Mouse (Mus musculus) embryonic facial prominence, embryonic 10.5 days (tissue): ENCODE data around the gene Dda1. TPM values are rescaled to one million over a fixed set of nuclear protein-coding genes. Genes with fewer than 3 reads are reported as not detected.
"Not testable (repeated sequence)": the region's sequence is repeated elsewhere in the genome, so short reads cannot be mapped to it uniquely, and the experiment has no call there.

Experiments used
- DNase-seq: peaks from one replicate; pipeline ENCODE4 v3.0.0-alpha.2; 2017; ENCODE audit warnings: low spot score
- H3K27ac ChIP-seq: fragments of 300-500 bp; sonication (generic); replicated peaks from 2 replicates; pipeline ENCODE4 v1.5.1; 2016; ENCODE audit warnings: mild to moderate bottlenecking
- H3K27me3 ChIP-seq: fragments of 300-500 bp; sonication (generic); replicated peaks from 2 replicates; pipeline ENCODE4 v1.6.1; 2016; ENCODE audit warnings: low read depth, mild to moderate bottlenecking; ENCODE audit not compliant: poor library complexity, severe bottlenecking
- H3K36me3 ChIP-seq: fragments of 300-500 bp; sonication (generic); replicated peaks from 2 replicates; pipeline ENCODE4 v1.6.1; 2016; ENCODE audit warnings: mild to moderate bottlenecking, moderate library complexity
- H3K4me1 ChIP-seq: fragments of 300-500 bp; sonication (generic); 2 replicates; pipeline ENCODE4 v1.6.1; 2016
- H3K4me3 ChIP-seq: fragments of 300-500 bp; sonication (generic); 2 replicates; pipeline ENCODE4 v1.5.1; 2016; ENCODE audit warnings: mild to moderate bottlenecking, moderate library complexity
- H3K9me3 ChIP-seq: fragments of 300-500 bp; sonication (generic); 2 replicates; pipeline ENCODE4 v1.6.1; 2016; ENCODE audit warnings: mild to moderate bottlenecking
- WGBS: fragments of 180-500 bp; shearing (Covaris S2); methylation state at CpG from one replicate; pipeline ENCODE4 v1.1.7; 2016; 5-methylcytosine and 5-hydroxymethylcytosine counted together
- polyA plus RNA-seq: library from polyadenylated mRNA; unstranded; fragments of >200 nt; fragmentation: Nextera tagmentation; extraction: Ambion mirVana; gene quantifications from 2 replicates; pipeline ENCODE4 v1.2.1, GENCODE M21; 2016

Gene Dda1
- polyA plus RNA-seq, 1 experiment from 2014 or later, result 131 TPM

- Histone ChIP-seq H3K9me3 (no peaks in the 10 kb centered on the region), H3K4me3 (no peak overlapping the region), H3K4me1 (peaks cover 37% of the 10 kb centered on the region), H3K27ac (no peak overlapping the region), H3K36me3 (no peaks in the 10 kb centered on the region), H3K27me3 (peaks cover 54% of the 10 kb centered on the region)
- DNase-seq, result no peak
- 95% methylated on average over 4 of the region's 4 CpGs for WGBS
Measured at GRCm38 (mm10) chr8:71505326-71505725, 36.3 kb downstream of the Dda1 start.

GRCm38 (mm10) chr8:71505979-71506378 lies 37.0 kb downstream of the Dda1 start:
- peaks cover 61% of the 10 kb centered on the region for H3K27me3 ChIP-seq
- DNase-seq, result no peak
- peaks cover 34% of the 10 kb centered on the region for H3K4me1 ChIP-seq
- no peaks in the 10 kb centered on the region for H3K36me3 ChIP-seq
- H3K4me3 ChIP-seq, result no peak overlapping the region
- no peaks in the 10 kb centered on the region for H3K9me3 ChIP-seq
- no peak overlapping the region for H3K27ac ChIP-seq
- 87% methylated on average over 4 of the region's 4 CpGs for WGBS

- Histone ChIP-seq H3K27me3 (peaks cover 71% of the 10 kb centered on the region), H3K36me3 (no peaks in the 10 kb centered on the region), H3K4me3 (peak overlapping the region; percentile 63), H3K4me1 (peaks cover 43% of the 10 kb centered on the region), H3K9me3 (no peaks in the 10 kb centered on the region), H3K27ac (peak overlapping the region; percentile 69)
- under 1% methylated on average over 61 of the region's 61 CpGs for WGBS
- DNase-seq, result peak; percentile 93
Measured at GRCm38 (mm10) chr8:71507589-71508104, 38.6 kb downstream of the Dda1 start.

GRCm38 (mm10) chr8:71509316-71509715 lies 40.3 kb downstream of the Dda1 start:
- 62% methylated on average over 2 of the region's 2 CpGs for WGBS
- H3K9me3 ChIP-seq, result no peaks in the 10 kb centered on the region
- DNase-seq, result no peak
- no peaks in the 10 kb centered on the region for H3K36me3 ChIP-seq
- H3K27ac ChIP-seq, result no peak overlapping the region; the same call in 1 of the 2 replicates
- peaks cover 45% of the 10 kb centered on the region for H3K4me1 ChIP-seq
- peak overlapping the region; percentile 37 for H3K4me3 ChIP-seq
- H3K27me3 ChIP-seq, result peaks cover 71% of the 10 kb centered on the region

DNA sequence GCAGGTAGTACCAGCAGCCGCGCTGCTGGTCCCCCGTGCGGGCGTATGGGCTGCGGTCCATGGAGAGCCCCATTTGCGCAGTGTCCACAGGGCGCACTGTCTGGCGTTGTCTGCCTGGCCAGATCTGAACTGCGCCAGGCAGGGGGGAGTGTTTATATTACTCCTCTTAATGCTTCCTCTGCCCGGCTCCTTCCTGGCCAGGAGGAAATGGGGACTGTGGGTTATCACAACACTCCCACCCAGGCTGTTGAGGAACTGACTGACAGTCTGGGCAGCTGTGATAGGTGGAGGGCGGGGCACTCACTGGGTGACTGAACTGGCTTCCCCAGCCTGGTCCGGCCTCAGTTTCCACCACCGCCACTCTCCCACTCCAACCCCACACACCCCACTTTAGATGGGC lies 42.6 kb downstream of the Dda1 start, which contains the start of gene Plvap:
Gene Plvap, minus strand, starts transcription at position 109 of the 400 bp plus-strand sequence.
- peak; percentile 23 for DNase-seq
- Histone ChIP-seq H3K4me3 (peak within 1 kb of the TSS; percentile 37; the same call in 1 of the 2 replicates), H3K27ac (peak within 1 kb of the TSS; percentile 65), H3K4me1 (peaks cover 47% of the 10 kb centered on the region), H3K27me3 (peaks cover 54% of the 10 kb centered on the region), H3K36me3 (no peaks in the 10 kb centered on the region), H3K9me3 (no peaks in the 10 kb centered on the region)
- WGBS, result 61% methylated on average over 14 of the region's 14 CpGs

GRCm38 (mm10) chr8:71513018-71513754 lies 44.2 kb downstream of the Dda1 start:
- Histone ChIP-seq H3K27me3 (peaks cover 38% of the 10 kb centered on the region), H3K9me3 (no peaks in the 10 kb centered on the region), H3K4me3 (no peak overlapping the region), H3K27ac (no peak overlapping the region; the same call in 1 of the 2 replicates), H3K4me1 (peaks cover 47% of the 10 kb centered on the region), H3K36me3 (no peaks in the 10 kb centered on the region)
- WGBS, result 73% methylated on average over 15 of the region's 15 CpGs
- peak; percentile 30 for DNase-seq

DNA sequence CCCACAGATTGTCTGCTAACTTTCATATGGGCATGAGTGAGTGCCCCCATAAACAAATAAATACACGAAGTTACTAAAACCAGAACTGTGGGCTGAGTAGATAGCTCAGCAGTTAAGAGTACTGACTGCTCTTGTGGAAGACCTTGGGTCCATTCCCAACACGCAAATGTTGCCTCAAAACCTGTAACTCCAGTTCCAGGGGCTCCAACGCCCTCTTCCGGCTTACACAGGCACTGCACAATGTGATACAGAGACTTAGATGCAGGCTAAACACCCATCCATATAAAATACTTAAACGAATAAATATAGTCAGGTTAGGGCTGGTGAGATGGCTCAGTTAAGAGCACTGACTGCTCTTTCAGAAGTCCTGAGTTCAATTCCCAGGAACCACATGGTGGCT lies 46.0 kb downstream of the Dda1 start:
- peaks cover 20% of the 10 kb centered on the region for H3K27me3 ChIP-seq
- DNase-seq, result no peak
- WGBS, result 77% methylated on average over 5 of the region's 5 CpGs
- H3K4me1 ChIP-seq, result peaks cover 38% of the 10 kb centered on the region
- H3K27ac ChIP-seq, result no peak overlapping the region
- no peak overlapping the region for H3K4me3 ChIP-seq
- H3K9me3 ChIP-seq, result no peaks in the 10 kb centered on the region
- no peaks in the 10 kb centered on the region for H3K36me3 ChIP-seq

DNA sequence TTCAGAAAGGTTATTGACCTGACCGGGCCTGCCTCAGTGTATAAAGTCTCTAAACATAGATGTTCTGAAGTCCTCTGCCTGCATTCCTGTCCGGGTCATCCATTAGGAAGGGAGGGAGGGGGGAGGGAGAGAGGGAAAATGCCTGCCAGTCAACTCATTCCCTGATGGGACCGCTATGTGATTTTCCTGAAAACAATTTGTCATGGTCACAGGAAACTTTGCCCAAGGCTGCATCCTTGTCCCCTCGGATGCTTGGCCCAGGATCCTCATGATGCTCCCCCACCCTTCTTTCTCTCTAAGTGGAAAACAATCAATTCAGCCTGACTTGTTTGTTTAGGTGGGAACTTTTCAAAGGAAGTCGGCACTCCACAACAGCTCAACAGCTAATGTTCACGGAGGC lies 47.8 kb downstream of the Dda1 start:
- Histone ChIP-seq H3K4me3 (no peak overlapping the region), H3K4me1 (peaks cover 39% of the 10 kb centered on the region), H3K36me3 (no peaks in the 10 kb centered on the region), H3K9me3 (no peaks in the 10 kb centered on the region), H3K27ac (no peak overlapping the region; the same call in 1 of the 2 replicates), H3K27me3 (peaks cover 2% of the 10 kb centered on the region)
- peak; percentile 48 for DNase-seq
- WGBS, result 9% methylated on average over 6 of the region's 6 CpGs

DNA sequence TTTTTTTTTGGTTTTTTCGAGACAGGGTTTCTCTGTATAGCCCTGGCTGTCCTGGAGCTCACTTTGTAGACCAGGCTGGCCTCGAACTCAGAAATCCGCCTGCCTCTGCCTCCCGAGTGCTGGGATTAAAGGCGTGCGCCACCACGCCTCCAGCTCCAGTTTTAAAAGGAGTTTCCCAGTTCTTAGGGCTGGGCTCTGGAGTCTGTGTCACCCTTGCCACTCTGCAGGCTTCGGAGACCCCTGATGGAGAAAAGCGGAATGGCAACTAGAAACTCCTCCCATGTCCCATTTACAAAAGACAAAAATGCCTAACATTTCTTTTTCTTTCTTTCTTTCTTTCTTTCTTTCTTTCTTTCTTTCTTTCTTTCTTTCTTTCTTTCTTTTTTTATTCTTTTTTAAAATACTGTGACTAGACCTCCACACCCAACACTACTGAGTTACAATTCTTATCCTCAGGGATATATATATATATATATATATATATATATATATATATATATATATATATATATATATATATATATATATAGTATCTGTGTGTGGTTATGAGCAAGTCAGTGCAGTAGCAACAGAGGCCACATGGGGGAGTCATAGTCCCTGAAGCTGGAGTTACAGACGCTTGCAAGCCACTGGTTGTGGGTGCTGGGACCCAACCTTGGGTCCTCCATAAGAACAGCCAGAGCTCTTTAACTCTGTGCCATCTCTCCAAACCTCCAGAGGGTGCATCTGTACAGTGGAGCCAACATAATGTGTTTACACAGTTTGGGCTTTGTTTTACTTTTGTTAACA lies 50.2 kb downstream of the Dda1 start:
- Histone ChIP-seq H3K4me1 (peaks cover 33% of the 10 kb centered on the region), H3K27me3 (peaks cover 21% of the 10 kb centered on the region)
- not testable (repeated sequence) for H3K27ac ChIP-seq, H3K4me3 ChIP-seq, H3K9me3 ChIP-seq, H3K36me3 ChIP-seq
- peak; percentile 75 for DNase-seq
- 42% methylated on average over 10 of the region's 10 CpGs for WGBS

- DNase-seq, result peak; percentile 95
Measured at GRCm38 (mm10) chr8:71521634-71522033, 52.6 kb downstream of the Dda1 start.

DNA sequence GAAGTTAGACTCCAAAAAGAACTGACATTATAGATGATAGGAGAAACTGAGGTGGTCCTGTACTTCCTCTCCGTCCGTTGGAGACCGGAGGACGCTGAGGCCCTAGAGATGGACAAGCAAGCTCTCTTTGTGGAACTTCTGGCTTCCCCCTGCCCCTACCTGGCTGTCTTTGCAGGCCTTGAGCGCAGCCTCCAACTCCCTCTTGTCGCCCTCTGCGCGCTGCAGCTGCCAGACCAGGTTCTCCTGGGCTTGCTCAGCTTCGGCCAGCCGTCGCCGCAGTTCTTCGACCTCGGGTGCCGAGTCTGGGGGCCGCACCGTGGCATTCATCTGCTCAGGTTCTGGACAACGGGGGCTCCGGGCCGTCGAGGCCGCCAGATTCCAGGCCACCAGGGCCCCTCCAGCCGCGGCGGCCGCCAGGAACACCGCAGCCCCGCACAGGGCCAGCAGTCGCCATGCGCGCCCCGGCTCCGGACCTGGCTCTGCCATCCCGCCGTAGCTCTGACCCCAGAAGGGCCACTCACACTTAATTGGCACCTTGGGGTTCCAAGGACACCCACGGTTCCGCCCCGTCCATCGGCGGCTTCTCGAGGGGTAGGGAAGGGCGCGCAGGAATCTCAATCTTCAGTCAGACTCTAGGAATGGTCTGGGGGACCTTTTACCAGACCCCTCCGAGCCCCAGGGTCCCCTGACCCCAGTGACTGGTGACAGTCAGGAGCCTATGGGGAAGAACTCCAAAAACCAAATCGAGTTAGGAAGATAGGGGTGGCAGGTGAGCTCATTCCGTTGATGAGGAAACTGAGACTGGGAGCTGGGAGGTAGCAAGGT lies 56.4 kb downstream of the Dda1 start, which contains the start of gene Ccdc194:
Gene Ccdc194, minus strand, starts transcription at position 486 of the 825 bp plus-strand sequence.
- peak; percentile 54 for DNase-seq
- Histone ChIP-seq H3K36me3 (no peaks in the 10 kb centered on the region), H3K4me3 (peak within 1 kb of the TSS; percentile 48), H3K4me1 (peaks cover 39% of the 10 kb centered on the region), H3K27me3 (peaks cover 68% of the 10 kb centered on the region), H3K9me3 (no peaks in the 10 kb centered on the region), H3K27ac (peak within 1 kb of the TSS; percentile 45)
- WGBS, result 5% methylated on average over 46 of the region's 46 CpGs

More at GRCm38 (mm10) chr8:71521634-71522033, 52.6 kb downstream of the Dda1 start:
- peak overlapping the region; percentile 8 for H3K4me3 ChIP-seq
- no peaks in the 10 kb centered on the region for H3K9me3 ChIP-seq
- WGBS, result 4% methylated on average over 17 of the region's 17 CpGs
- peaks cover 48% of the 10 kb centered on the region for H3K4me1 ChIP-seq
- peaks cover 45% of the 10 kb centered on the region for H3K27me3 ChIP-seq
- H3K27ac ChIP-seq, result no peak overlapping the region
- no peaks in the 10 kb centered on the region for H3K36me3 ChIP-seq
